Mouse (Mus musculus) neural tube, embryonic 11.5 days (tissue): ENCODE measurements at regions not wholly inside any gene's neighbourhood (a gene's known extent, or its start where the extent isn't known, plus 50 kb on each side); places are given as distances from the start of the nearest gene placed in this dataset.
A peak's percentile ranks its signal among the peaks of the same experiment; 100 is the strongest.

Experiments
- ATAC-seq: fragments of 200-750 bp; cut with Nextera tagmentation; 2 replicates; pipeline ENCODE4 v1.8.0; 2017; ENCODE audit warnings: moderate number of reproducible peaks, mild to moderate bottlenecking, moderate TSS enrichment, moderate library complexity; ENCODE audit not compliant: insufficient read depth, low FRiP score, low TSS enrichment
- DNase-seq: peaks from one replicate; pipeline ENCODE4 v3.0.0-alpha.2; 2015; ENCODE audit warnings: low spot score
- H3K27ac ChIP-seq: fragments of 300-500 bp; sonication (generic); 2 replicates; pipeline ENCODE4 v1.5.1; 2014; ENCODE audit warnings: low read depth, mild to moderate bottlenecking, low read length
- H3K27me3 ChIP-seq: fragments of 300-500 bp; sonication (generic); 2 replicates; pipeline ENCODE4 v1.6.1; 2014; ENCODE audit warnings: mild to moderate bottlenecking, low read length, mixed read lengths; ENCODE audit not compliant: control insufficient read depth, insufficient read depth
- H3K36me3 ChIP-seq: fragments of 300-500 bp; sonication (generic); 2 replicates; pipeline ENCODE4 v1.6.1; 2014; ENCODE audit warnings: mild to moderate bottlenecking, low read length, moderate library complexity, mixed read lengths; ENCODE audit not compliant: control insufficient read depth, insufficient read depth
- H3K4me1 ChIP-seq: fragments of 300-500 bp; sonication (generic); 2 replicates; pipeline ENCODE4 v1.6.1; 2014; ENCODE audit warnings: low read length, mixed read lengths; ENCODE audit not compliant: control insufficient read depth, insufficient read depth
- H3K4me2 ChIP-seq: fragments of 300-500 bp; sonication (generic); 2 replicates; pipeline ENCODE4 v1.6.1; 2014; ENCODE audit warnings: low read depth, mild to moderate bottlenecking, moderate library complexity
- H3K4me3 ChIP-seq: fragments of 300-500 bp; sonication (generic); 2 replicates; pipeline ENCODE4 v1.5.1; 2014; ENCODE audit warnings: low read depth, low read length
- H3K9ac ChIP-seq: fragments of 300-500 bp; sonication (generic); 2 replicates; pipeline ENCODE4 v1.6.1; 2014; ENCODE audit warnings: mild to moderate bottlenecking, low read length
- H3K9me3 ChIP-seq: fragments of 300-500 bp; sonication (generic); 2 replicates; pipeline ENCODE4 v1.6.1; 2016; ENCODE audit warnings: low read length; ENCODE audit not compliant: control insufficient read depth
- WGBS: fragments of 180-500 bp; shearing (Covaris S2); extraction: QIAGEN DNeasy Blood & Tissue Kit; methylation state at CpG from one replicate; pipeline ENCODE4 v1.1.7; 2014; 5-methylcytosine and 5-hydroxymethylcytosine counted together

GRCm38 (mm10) chr6:19214700-19215099, 348.6 kb downstream of the Ankrd7 start:
- Histone ChIP-seq H3K36me3 (no peaks in the 10 kb centered on the region), H3K27ac (no peak overlapping the region), H3K9me3 (no peaks in the 10 kb centered on the region), H3K4me2 (no peak overlapping the region), H3K4me3 (no peak overlapping the region), H3K9ac (no peak overlapping the region), H3K27me3 (no peaks in the 10 kb centered on the region), H3K4me1 (no peaks in the 10 kb centered on the region)
- DNase-seq (no peak), ATAC-seq (no peak)
- WGBS = 84% methylated on average over 1 of the region's 1 CpGs

GRCm38 (mm10) chr6:19215124-19215523, 349.0 kb downstream of the Ankrd7 start:
- no peak overlapping the region for H3K27ac ChIP-seq
- H3K9me3 ChIP-seq = no peaks in the 10 kb centered on the region
- H3K9ac ChIP-seq = no peak overlapping the region
- ATAC-seq (no peak), DNase-seq (no peak)
- H3K27me3 ChIP-seq = no peaks in the 10 kb centered on the region
- no peak overlapping the region for H3K4me2 ChIP-seq
- whole genome bisulfite sequencing = 73% methylated on average over 1 of the region's 1 CpGs
- no peak overlapping the region for H3K4me3 ChIP-seq
- no peaks in the 10 kb centered on the region for H3K36me3 ChIP-seq
- H3K4me1 ChIP-seq = no peaks in the 10 kb centered on the region

GRCm38 (mm10) chr6:19264075-19264819, 398.1 kb downstream of the Ankrd7 start:
- Histone ChIP-seq H3K4me1 (no peaks in the 10 kb centered on the region), H3K27me3 (no peaks in the 10 kb centered on the region), H3K4me2 (no peak overlapping the region), H3K36me3 (no peaks in the 10 kb centered on the region), H3K4me3 (no peak overlapping the region), H3K27ac (no peak overlapping the region), H3K9ac (no peak overlapping the region), H3K9me3 (no peaks in the 10 kb centered on the region)
- ATAC-seq (no peak), DNase-seq (no peak)
- WGBS = 71% methylated on average over 5 of the region's 5 CpGs

GRCm38 (mm10) chr6:19273207-19273606, 407.1 kb downstream of the Ankrd7 start:
- H3K9me3 ChIP-seq = no peaks in the 10 kb centered on the region
- H3K9ac ChIP-seq = no peak overlapping the region
- H3K27ac ChIP-seq = no peak overlapping the region
- ATAC-seq (no peak), DNase-seq (no peak)
- 87% methylated on average over 2 of the region's 2 CpGs for WGBS
- H3K27me3 ChIP-seq = no peaks in the 10 kb centered on the region
- no peak overlapping the region for H3K4me2 ChIP-seq
- H3K36me3 ChIP-seq = no peaks in the 10 kb centered on the region
- H3K4me1 ChIP-seq = no peaks in the 10 kb centered on the region
- H3K4me3 ChIP-seq = no peak overlapping the region

GRCm38 (mm10) chr6:19282682-19283333, 416.7 kb downstream of the Ankrd7 start:
- Histone ChIP-seq H3K4me1 (no peaks in the 10 kb centered on the region), H3K36me3 (no peaks in the 10 kb centered on the region), H3K9me3 (no peaks in the 10 kb centered on the region), H3K4me3 (no peak overlapping the region), H3K9ac (no peak overlapping the region), H3K27me3 (no peaks in the 10 kb centered on the region), H3K4me2 (no peak overlapping the region), H3K27ac (no peak overlapping the region)
- DNase-seq = peak; percentile 11
- ATAC-seq = no peak
- 68% methylated on average over 4 of the region's 4 CpGs for WGBS

GRCm38 (mm10) chr6:19332659-19333058, 466.5 kb downstream of the Ankrd7 start:
- Histone ChIP-seq H3K4me1 (no peaks in the 10 kb centered on the region), H3K4me3 (no peak overlapping the region), H3K27ac (no peak overlapping the region), H3K4me2 (no peak overlapping the region), H3K36me3 (no peaks in the 10 kb centered on the region), H3K9ac (no peak overlapping the region), H3K27me3 (no peaks in the 10 kb centered on the region), H3K9me3 (no peaks in the 10 kb centered on the region)
- DNase-seq = no peak
- ATAC-seq = 0 out of 2 replicates have a peak, but pooled peaks have one; percentile 33

- no peaks in the 10 kb centered on the region for H3K36me3 ChIP-seq
- no peaks in the 10 kb centered on the region for H3K4me1 ChIP-seq
- no peak overlapping the region for H3K9ac ChIP-seq
- DNase-seq (no peak), ATAC-seq (no peak)
- no peaks in the 10 kb centered on the region for H3K27me3 ChIP-seq
- no peak overlapping the region for H3K27ac ChIP-seq
- no peak overlapping the region for H3K4me3 ChIP-seq
- H3K4me2 ChIP-seq = no peak overlapping the region
- WGBS = 91% methylated on average over 6 of the region's 6 CpGs
- H3K9me3 ChIP-seq = no peaks in the 10 kb centered on the region
These were observed 469.5 kb downstream of the Ankrd7 start for GRCm38 (mm10) chr6:19335653-19336052.

GRCm38 (mm10) chr6:19338470-19338869, 472.4 kb downstream of the Ankrd7 start:
- DNase-seq = no peak
- no peak for ATAC-seq
- H3K4me3 ChIP-seq = no peak overlapping the region
- no peak overlapping the region for H3K27ac ChIP-seq
- no peaks in the 10 kb centered on the region for H3K4me1 ChIP-seq
- no peaks in the 10 kb centered on the region for H3K36me3 ChIP-seq
- no peaks in the 10 kb centered on the region for H3K27me3 ChIP-seq
- WGBS = 80% methylated on average over 5 of the region's 5 CpGs
- H3K9ac ChIP-seq = no peak overlapping the region
- H3K4me2 ChIP-seq = no peak overlapping the region
- H3K9me3 ChIP-seq = no peaks in the 10 kb centered on the region
